1 mouse cellular context compared by ENCODE assay signal in genomic region chr2:84967318-84967991, GRCm38 (mm10).
TF ChIP-seq lines count a peak whose summit lies in the region.

No protein-coding gene starts in this region.

TF ChIP-seq in MEL, 35 proteins besides CTCF, POLR2A, EP300 and RAD21 (continued from another document):
- TF ChIP-seq CHD2 (IDR thresholded peaks at IDR 0.05; ENCODE audit: low read length) (no peak), MAFK (IDR thresholded peaks at IDR 0.05; ENCODE audit: borderline replicate concordance, low read depth, low read length) (no peak), ZKSCAN1 (IDR thresholded peaks at IDR 0.05; ENCODE audit: low read depth, low read length) (no peak), USF1 (IDR thresholded peaks at IDR 0.05; ENCODE audit: low read depth, low read length) (no peak), TBP (IDR thresholded peaks at IDR 0.05; ENCODE audit: low read depth, low read length) (0 out of 2 replicates have a peak, but pooled peaks have one; percentile 41), TAL1 (IDR thresholded peaks at IDR 0.05; ENCODE audit: low read length) (peak; percentile 40), UBTF (IDR thresholded peaks at IDR 0.05; ENCODE audit: borderline replicate concordance, insufficient read depth, low read depth, low read length) (no peak), SMC3 (IDR thresholded peaks at IDR 0.05; ENCODE audit: low read depth, low read length) (no peak), NELFE (IDR thresholded peaks at IDR 0.05; ENCODE audit: low read depth, low read length) (peak; percentile 37)
